Mouse (Mus musculus): ENCODE measurements around the gene Ppif.
A peak's percentile ranks its signal among the peaks of the same experiment; 100 is the strongest.

DNA sequence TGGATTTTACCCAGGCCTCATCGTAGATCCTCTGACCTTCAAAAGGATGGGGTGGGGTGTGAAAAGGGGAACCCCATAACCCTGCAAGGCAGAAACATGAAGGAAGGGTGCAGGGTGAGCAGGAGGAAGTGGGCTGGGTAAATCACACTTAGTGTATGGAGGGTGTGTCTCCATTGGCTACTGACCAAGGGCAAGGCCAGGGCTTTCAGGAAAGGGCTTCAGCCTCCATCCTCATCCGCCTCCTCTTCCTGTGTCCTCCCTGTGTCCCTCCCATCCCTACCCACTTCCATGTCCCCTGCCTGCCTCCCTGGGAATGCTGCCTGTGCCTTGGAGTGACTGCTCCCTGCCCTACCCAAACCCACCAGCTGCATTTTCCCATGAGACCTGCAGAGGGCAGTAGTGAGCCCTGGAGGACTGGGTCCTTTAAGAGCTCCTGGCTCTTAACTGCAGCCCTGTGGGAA lies 47.8 kb upstream of the Ppif start:
- peak; percentile 92 for TF ChIP-seq CTCF (IDR thresholded peaks at IDR 0.05; ENCODE audit: insufficient read depth, low read length)
- no peak for TF ChIP-seq POLR2A (IDR thresholded peaks at IDR 0.05; ENCODE audit: borderline replicate concordance, extremely low read depth, low read depth, low read length)
